Mouse (Mus musculus) left cerebral cortex, postnatal 4 days (tissue): ENCODE results near the gene Itga11. TPM values are rescaled to one million over a fixed set of nuclear protein-coding genes. Genes with fewer than 3 reads are reported as not detected.
"Not testable (repeated sequence)": the region's sequence is repeated elsewhere in the genome, so short reads cannot be mapped to it uniquely, and the experiment has no call there.

Source experiments
- DNase-seq: peaks from one replicate; pipeline ENCODE4 v3.0.0-alpha.2; 2022
- intact Hi-C: fragments of 180-260 bp; cut with DNase I; formaldehyde crosslinking; loops from one replicate; pipeline ENCODE4 v1.15.1; 2025
- total RNA-seq, 2 experiments: library from RNA; stranded (reverse); gene quantifications; 2 replicates each; pipeline ENCODE4 v1.2.3; 2021

Itga11 gene
- total RNA-seq, 2 experiments from 2014 or later, result 1.7 to 1.8 TPM

GRCm38 (mm10) chr9:62816323-62817098, 138.9 kb downstream of the Itga11 start:
- intact Hi-C loops, result no loop called here
- no peak for DNase-seq

GRCm38 (mm10) chr9:62817099-62817571, 139.5 kb downstream of the Itga11 start:
- peak; percentile 59 for DNase-seq
- intact Hi-C loops, result no loop called here

- intact Hi-C loops, result no loop called here
- no peak for DNase-seq
Observed at GRCm38 (mm10) chr9:62817828-62818614, 140.4 kb downstream of the Itga11 start.

GRCm38 (mm10) chr9:62819494-62819893, 141.9 kb downstream of the Itga11 start:
- intact Hi-C loops, result no loop called here
- DNase-seq, result no peak

- DNase-seq, intact Hi-C loops: not testable (repeated sequence)
Observed at GRCm38 (mm10) chr9:62819910-62820309, 142.3 kb downstream of the Itga11 start.

- DNase-seq, result no peak
- intact Hi-C loops, result no loop called here
Observed at GRCm38 (mm10) chr9:62820829-62821228, 143.2 kb downstream of the Itga11 start.

- intact Hi-C loops, result no loop called here
- no peak for DNase-seq
Observed at GRCm38 (mm10) chr9:62821811-62822210, 144.2 kb downstream of the Itga11 start.

GRCm38 (mm10) chr9:62825791-62826393, 148.3 kb downstream of the Itga11 start:
- intact Hi-C loops, result no loop called here
- no peak for DNase-seq

GRCm38 (mm10) chr9:62826456-62826855, 148.8 kb downstream of the Itga11 start:
- intact Hi-C loops, result no loop called here
- no peak for DNase-seq

GRCm38 (mm10) chr9:62827939-62828652, 150.5 kb downstream of the Itga11 start:
- intact Hi-C loops, result no loop called here
- no peak for DNase-seq

GRCm38 (mm10) chr9:62828662-62829086, 151.0 kb downstream of the Itga11 start:
- intact Hi-C loops, result no loop called here
- peak; percentile 94 for DNase-seq

- intact Hi-C loops, result no loop called here
- no peak for DNase-seq
Observed at GRCm38 (mm10) chr9:62829877-62830276, 152.3 kb downstream of the Itga11 start.

Other genes with a start within 250 kb of the Itga11 start
- gene Coro2b, start 140.8 kb upstream of the Itga11 start, total RNA-seq, result 10 to 100 TPM; 91.2 to 95.5 TPM
- gene Fem1b, start 134.1 kb downstream of the Itga11 start, total RNA-seq, result 100 to 1,000 TPM; 126 to 127 TPM
- gene Cln6, start 161.0 kb downstream of the Itga11 start, total RNA-seq, result 1 to 10 TPM; 7.1 to 9.0 TPM
- gene Calml4, start 180.3 kb downstream of the Itga11 start, total RNA-seq, result under 1 TPM; 0.66 to 0.93 TPM